Mouse (Mus musculus) hindbrain, embryonic 14.5 days (tissue): ENCODE measurements at regions not wholly inside any gene's neighbourhood (a gene's known extent, or its start where the extent isn't known, plus 50 kb on each side); places are given as distances from the start of the nearest gene placed in this dataset.

Experiments used
- ATAC-seq: fragments of 200-750 bp; cut with Nextera tagmentation; 2 replicates; pipeline ENCODE4 v1.8.0; 2017; ENCODE audit warnings: moderate number of reproducible peaks, mild to moderate bottlenecking, moderate TSS enrichment, moderate library complexity; ENCODE audit not compliant: low FRiP score
- DNase-seq: peaks from one replicate; pipeline ENCODE4 v3.0.0-alpha.2; 2015; ENCODE audit warnings: low spot score
- H3K27ac ChIP-seq: fragments of 300-500 bp; sonication (generic); 2 replicates; pipeline ENCODE4 v1.5.1; 2014; ENCODE audit warnings: mild to moderate bottlenecking, moderate library complexity
- H3K27me3 ChIP-seq: fragments of 300-500 bp; sonication (generic); 2 replicates; pipeline ENCODE4 v1.6.1; 2014; ENCODE audit warnings: mild to moderate bottlenecking, low read length, mixed read lengths; ENCODE audit not compliant: control insufficient read depth, insufficient read depth
- H3K36me3 ChIP-seq: fragments of 300-500 bp; sonication (generic); replicated peaks from 2 replicates; pipeline ENCODE4 v1.6.1; 2014; ENCODE audit not compliant: control insufficient read depth, insufficient read depth
- H3K4me1 ChIP-seq: fragments of 300-500 bp; sonication (generic); replicated peaks from 2 replicates; pipeline ENCODE4 v1.6.1; 2014; ENCODE audit warnings: antibody characterized with exemption, low read length, mixed read lengths; ENCODE audit not compliant: control insufficient read depth, insufficient read depth
- H3K4me2 ChIP-seq: fragments of 300-500 bp; sonication (generic); replicated peaks from 2 replicates; pipeline ENCODE4 v1.6.1; 2014; ENCODE audit warnings: mild to moderate bottlenecking, moderate library complexity
- H3K4me3 ChIP-seq: fragments of 300-500 bp; sonication (generic); replicated peaks from 2 replicates; pipeline ENCODE4 v1.5.1; 2014; ENCODE audit warnings: mild to moderate bottlenecking, low read length
- H3K9ac ChIP-seq: fragments of 300-500 bp; sonication (generic); 2 replicates; pipeline ENCODE4 v1.6.1; 2014
- H3K9me3 ChIP-seq: fragments of 300-500 bp; sonication (generic); 2 replicates; pipeline ENCODE4 v1.6.1; 2016; ENCODE audit warnings: low read length; ENCODE audit not compliant: control insufficient read depth
- WGBS: fragments of 180-500 bp; shearing (Covaris S2); extraction: QIAGEN DNeasy Blood & Tissue Kit; methylation state at CpG from one replicate; pipeline ENCODE4 v1.1.7; 2014; 5-methylcytosine and 5-hydroxymethylcytosine counted together

DNA sequence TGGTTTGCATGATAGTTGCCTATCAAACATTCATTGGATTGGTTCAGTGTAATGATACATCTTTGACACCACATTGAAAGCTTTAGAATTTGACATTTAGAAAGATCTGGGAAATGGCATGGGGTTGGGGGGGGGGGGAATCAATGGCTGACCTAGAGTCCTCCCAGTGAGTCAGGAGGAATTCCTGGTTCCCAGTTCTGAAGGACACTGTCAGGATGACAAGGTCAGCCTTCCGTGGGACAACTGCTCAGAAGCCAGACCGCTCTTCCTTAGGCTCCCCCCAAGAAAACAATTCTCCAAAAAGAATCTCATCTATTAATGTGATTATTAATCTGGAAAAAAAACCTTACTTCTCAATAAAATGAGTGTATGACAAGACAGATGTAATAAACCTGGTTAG is 132.1 kb upstream of the Grik3 start:
- H3K4me2 ChIP-seq = no peak overlapping the region
- H3K9ac ChIP-seq = no peak overlapping the region
- ATAC-seq (no peak), DNase-seq (no peak)
- H3K27me3 ChIP-seq = no peaks in the 10 kb centered on the region
- no peaks in the 10 kb centered on the region for H3K36me3 ChIP-seq
- WGBS = 86% methylated on average over 2 of the region's 2 CpGs
- H3K4me1 ChIP-seq = 0 out of 2 replicates have a peak, but pooled peaks cover 7% of the 10 kb centered on the region
- H3K4me3 ChIP-seq = no peak overlapping the region
- H3K27ac ChIP-seq = no peak overlapping the region
- H3K9me3 ChIP-seq = no peaks in the 10 kb centered on the region

DNA sequence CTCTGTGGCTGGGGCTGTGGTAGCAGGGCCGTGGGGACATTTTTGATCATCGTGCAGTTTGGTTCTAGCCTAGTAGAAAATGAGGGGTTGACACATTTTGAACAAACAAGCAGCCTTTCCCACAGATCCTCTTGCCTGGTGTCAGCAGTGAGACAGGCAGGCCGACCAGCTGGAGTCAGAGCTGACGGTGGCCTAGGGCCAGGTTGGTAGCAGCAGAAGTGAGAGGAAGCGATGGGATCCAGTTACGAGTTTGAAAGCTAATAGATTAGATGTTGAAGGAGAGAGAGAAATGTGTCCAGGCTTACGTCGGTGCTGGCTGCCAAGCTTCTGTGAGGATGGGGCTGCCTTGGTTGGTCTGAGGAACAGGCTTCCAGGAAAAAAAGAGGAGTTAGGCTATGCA is 134.1 kb upstream of the Grik3 start:
- 44% methylated on average over 8 of the region's 8 CpGs for WGBS
- no peak for DNase-seq
- ATAC-seq = no peak

DNA sequence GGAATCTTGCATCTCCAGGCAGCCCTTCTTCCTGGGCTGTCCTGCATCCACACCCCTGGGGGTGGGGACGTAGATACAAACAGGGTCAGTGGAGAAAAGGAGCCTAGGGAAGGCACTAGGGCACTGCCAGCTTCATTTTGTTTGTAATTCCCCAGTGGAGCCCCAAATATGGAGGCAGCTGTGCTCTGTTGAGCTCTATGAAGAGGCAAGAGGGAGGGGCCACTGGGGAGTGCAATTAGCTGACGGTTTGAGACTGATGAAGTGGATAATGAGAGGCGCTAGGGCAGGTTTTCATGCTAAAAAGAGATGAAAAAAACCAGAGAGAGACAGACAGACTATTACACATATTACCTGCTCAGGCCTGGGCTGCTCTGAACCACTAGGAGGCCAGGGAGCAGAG is 135.8 kb upstream of the Grik3 start:
- Histone ChIP-seq H3K36me3 (no peaks in the 10 kb centered on the region), H3K27me3 (no peaks in the 10 kb centered on the region), H3K9me3 (no peaks in the 10 kb centered on the region), H3K27ac (no peak overlapping the region), H3K4me3 (no peak overlapping the region), H3K4me2 (no peak overlapping the region), H3K9ac (no peak overlapping the region), H3K4me1 (0 out of 2 replicates have a peak, but pooled peaks cover 7% of the 10 kb centered on the region)
- DNase-seq (no peak), ATAC-seq (no peak)
- 32% methylated on average over 3 of the region's 3 CpGs for WGBS

More for the DNA sequence above, 134.1 kb upstream of the Grik3 start:
- H3K9ac ChIP-seq = no peak overlapping the region
- no peaks in the 10 kb centered on the region for H3K27me3 ChIP-seq
- H3K4me3 ChIP-seq = no peak overlapping the region
- H3K9me3 ChIP-seq = no peaks in the 10 kb centered on the region
- H3K4me2 ChIP-seq = no peak overlapping the region
- no peaks in the 10 kb centered on the region for H3K36me3 ChIP-seq
- H3K4me1 ChIP-seq = 0 out of 2 replicates have a peak, but pooled peaks cover 7% of the 10 kb centered on the region
- no peak overlapping the region for H3K27ac ChIP-seq

DNA sequence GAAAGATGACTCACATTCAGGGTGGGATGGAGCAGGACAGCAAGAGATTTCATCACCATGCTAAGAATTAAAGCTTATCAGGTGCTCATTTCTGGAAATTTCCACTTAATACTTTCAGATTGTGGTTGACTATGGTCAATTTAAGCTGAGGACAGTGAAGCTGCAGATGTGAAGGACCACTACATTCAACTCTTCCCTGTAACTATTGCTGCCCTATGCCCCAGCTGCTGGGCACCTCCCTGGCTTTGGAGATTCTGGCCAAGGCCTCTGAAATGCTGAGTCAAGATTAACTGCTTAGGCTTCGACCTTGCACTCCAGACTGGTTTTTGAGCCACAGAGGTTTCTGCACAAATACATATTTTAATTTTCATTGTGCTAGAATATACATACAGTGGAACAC is 140.4 kb upstream of the Grik3 start:
- H3K4me1 ChIP-seq = 0 out of 2 replicates have a peak, but pooled peaks cover 7% of the 10 kb centered on the region
- ATAC-seq = no peak
- H3K27me3 ChIP-seq = no peaks in the 10 kb centered on the region
- H3K4me3 ChIP-seq = no peak overlapping the region
- no peaks in the 10 kb centered on the region for H3K9me3 ChIP-seq
- H3K36me3 ChIP-seq = no peaks in the 10 kb centered on the region
- no peak overlapping the region for H3K4me2 ChIP-seq
- H3K9ac ChIP-seq = no peak overlapping the region
- H3K27ac ChIP-seq = no peak overlapping the region
- 73% methylated on average over 1 of the region's 1 CpGs for WGBS
- DNase-seq = no peak

DNA sequence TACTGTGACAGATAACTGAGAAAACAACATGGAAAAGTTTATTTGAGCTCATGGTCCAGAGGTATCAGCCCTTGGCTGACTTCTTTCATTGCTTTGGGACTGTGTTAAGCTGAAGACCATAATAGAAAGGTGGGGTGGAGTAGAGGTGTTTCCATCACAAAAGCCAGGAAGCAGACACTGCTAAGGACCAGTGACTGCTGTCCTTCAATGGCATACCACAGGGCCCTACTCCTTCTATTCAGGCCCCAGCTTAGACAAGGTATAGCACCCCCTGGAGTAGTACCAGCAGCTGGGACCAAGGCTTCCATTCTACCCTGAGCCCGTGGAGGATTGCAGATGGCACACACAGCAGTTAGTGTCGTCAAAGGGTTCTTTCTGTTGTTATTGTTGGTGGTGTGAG is 151.4 kb upstream of the Grik3 start:
- ATAC-seq (no peak), DNase-seq (no peak)
- H3K4me3 ChIP-seq = no peak overlapping the region
- H3K36me3 ChIP-seq = no peaks in the 10 kb centered on the region
- H3K4me1 ChIP-seq = no peaks in the 10 kb centered on the region
- no peak overlapping the region for H3K9ac ChIP-seq
- 69% methylated on average over 2 of the region's 2 CpGs for WGBS
- H3K27me3 ChIP-seq = no peaks in the 10 kb centered on the region
- no peak overlapping the region for H3K27ac ChIP-seq
- H3K9me3 ChIP-seq = no peaks in the 10 kb centered on the region
- no peak overlapping the region for H3K4me2 ChIP-seq

DNA sequence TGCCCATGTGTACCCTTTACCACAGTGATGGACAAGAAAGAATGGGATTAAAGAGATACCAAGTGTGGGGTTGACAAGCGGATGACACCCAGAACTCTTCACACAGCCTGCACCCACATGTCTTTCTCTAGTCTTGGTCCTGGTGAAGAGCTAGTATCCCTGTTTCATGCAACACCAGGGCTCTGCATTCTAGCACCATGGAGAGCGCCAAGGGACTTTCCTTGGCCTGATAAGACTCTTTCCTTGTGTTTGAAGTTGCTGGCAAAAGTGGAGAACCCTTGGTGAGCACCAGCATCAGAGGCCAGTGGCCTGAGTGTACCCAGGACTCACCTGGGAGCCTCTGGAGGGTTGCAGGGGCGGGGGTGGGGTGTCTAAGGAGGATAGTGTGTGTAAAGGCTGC is 161.7 kb upstream of the Grik3 start:
- WGBS = 40% methylated on average over 3 of the region's 3 CpGs
- no peaks in the 10 kb centered on the region for H3K27me3 ChIP-seq
- H3K4me3 ChIP-seq = no peak overlapping the region
- peaks cover 5% of the 10 kb centered on the region; the same call in 1 of the 2 replicates for H3K9me3 ChIP-seq
- no peak overlapping the region for H3K4me2 ChIP-seq
- H3K4me1 ChIP-seq = no peaks in the 10 kb centered on the region
- ATAC-seq (no peak), DNase-seq (no peak)
- no peaks in the 10 kb centered on the region for H3K36me3 ChIP-seq
- no peak overlapping the region for H3K27ac ChIP-seq
- H3K9ac ChIP-seq = no peak overlapping the region

DNA sequence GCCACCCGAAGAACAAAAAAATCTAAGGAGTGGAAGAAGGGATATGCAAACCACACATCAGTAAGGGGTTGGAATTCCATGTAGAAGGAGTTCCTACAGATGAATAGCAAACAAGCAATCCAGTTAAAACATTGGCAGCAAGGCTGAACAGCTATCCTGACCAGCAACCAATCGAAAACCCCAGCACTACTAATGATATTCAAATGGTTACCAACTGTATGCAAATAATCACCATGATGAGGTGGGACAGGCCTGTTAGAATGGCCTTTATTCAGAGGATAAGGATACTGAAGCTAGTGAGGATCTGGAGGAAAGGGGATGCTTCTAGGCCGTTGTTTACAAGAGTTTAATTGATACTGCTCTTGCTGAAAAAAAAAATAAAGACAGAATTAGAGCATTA is 166.0 kb upstream of the Grik3 start:
- Histone ChIP-seq H3K4me3 (no peak overlapping the region), H3K27ac (no peak overlapping the region), H3K27me3 (no peaks in the 10 kb centered on the region), H3K4me2 (no peak overlapping the region), H3K36me3 (no peaks in the 10 kb centered on the region), H3K9me3 (no peaks in the 10 kb centered on the region), H3K9ac (no peak overlapping the region), H3K4me1 (0 out of 2 replicates have a peak, but pooled peaks cover 3% of the 10 kb centered on the region)
- ATAC-seq (no peak), DNase-seq (no peak)
- 61% methylated on average over 3 of the region's 3 CpGs for WGBS

DNA sequence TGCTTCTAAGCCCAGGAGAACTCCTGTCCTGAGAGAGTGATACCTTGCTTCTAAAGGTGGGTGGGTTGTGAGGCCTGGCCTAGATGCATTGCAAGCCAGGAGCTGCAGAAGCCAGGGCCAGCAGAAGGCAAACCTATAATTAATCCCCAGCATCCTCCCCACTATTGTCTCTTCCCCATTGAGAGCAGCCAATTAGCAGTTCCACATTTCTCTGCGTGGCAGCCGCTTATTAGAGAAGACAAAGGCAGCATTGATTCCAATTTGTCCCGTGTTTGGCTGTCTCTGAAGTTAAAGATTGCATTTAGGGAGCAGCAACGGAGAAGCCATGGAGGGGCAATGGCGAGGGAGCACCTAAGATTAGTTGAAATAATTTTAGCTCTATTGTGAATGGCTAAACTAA is 171.2 kb upstream of the Grik3 start:
- WGBS = 16% methylated on average over 5 of the region's 5 CpGs
- Histone ChIP-seq H3K27me3 (0 out of 2 replicates have a peak, but pooled peaks cover 6% of the 10 kb centered on the region), H3K9ac (no peak overlapping the region), H3K4me2 (no peak overlapping the region), H3K4me1 (peaks cover 21% of the 10 kb centered on the region), H3K27ac (no peak overlapping the region), H3K36me3 (no peaks in the 10 kb centered on the region), H3K9me3 (no peaks in the 10 kb centered on the region), H3K4me3 (no peak overlapping the region)
- no peak for ATAC-seq
- DNase-seq = no peak

DNA sequence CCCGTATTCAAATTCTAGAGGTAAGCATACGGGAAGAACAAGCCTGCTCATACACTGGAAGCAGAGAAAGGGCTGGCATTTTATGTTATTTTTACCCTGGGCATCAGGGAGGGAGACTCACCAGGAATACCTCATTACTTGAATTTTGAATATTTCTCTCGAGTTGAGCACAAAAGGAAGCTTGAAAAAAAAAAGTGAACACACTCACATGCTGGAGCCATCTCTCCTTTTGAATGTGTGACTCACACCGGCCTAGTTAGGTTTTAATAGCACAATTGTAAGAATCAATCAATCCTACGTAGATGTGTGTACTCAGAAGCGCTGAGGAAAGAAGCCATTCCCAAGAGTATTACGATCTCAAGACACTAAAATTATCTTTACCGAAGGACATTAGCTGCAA is 172.2 kb upstream of the Grik3 start:
- Histone ChIP-seq H3K27me3 (0 out of 2 replicates have a peak, but pooled peaks cover 6% of the 10 kb centered on the region), H3K9ac (no peak overlapping the region), H3K36me3 (no peaks in the 10 kb centered on the region), H3K4me2 (no peak overlapping the region), H3K4me1 (peaks cover 25% of the 10 kb centered on the region), H3K4me3 (no peak overlapping the region), H3K9me3 (no peaks in the 10 kb centered on the region), H3K27ac (no peak overlapping the region)
- WGBS = 50% methylated on average over 8 of the region's 8 CpGs
- no peak for DNase-seq
- no peak for ATAC-seq

DNA sequence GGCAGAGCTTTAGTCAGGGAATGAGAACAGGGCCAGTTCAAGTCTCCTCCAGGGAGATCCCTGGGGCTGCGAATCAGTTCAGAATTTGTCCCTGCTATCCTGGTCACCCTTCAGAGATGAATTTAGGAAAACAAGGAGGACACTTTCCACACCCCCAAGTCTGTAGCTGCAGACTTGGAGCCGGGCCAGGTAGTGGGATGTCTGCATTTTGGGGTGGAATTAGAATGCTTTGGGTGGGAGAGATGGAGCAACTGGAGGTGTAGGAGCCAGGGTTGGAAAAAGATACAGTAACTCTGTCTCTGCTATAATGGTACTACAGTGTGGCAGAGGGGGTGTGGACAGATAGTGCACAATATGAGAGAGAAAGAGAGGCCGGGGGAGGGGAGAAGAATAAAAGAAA is 173.6 kb upstream of the Grik3 start:
- Histone ChIP-seq H3K4me2 (no peak overlapping the region), H3K4me3 (no peak overlapping the region), H3K4me1 (peaks cover 28% of the 10 kb centered on the region), H3K36me3 (no peaks in the 10 kb centered on the region), H3K9ac (no peak overlapping the region), H3K27ac (no peak overlapping the region), H3K27me3 (0 out of 2 replicates have a peak, but pooled peaks cover 6% of the 10 kb centered on the region), H3K9me3 (no peaks in the 10 kb centered on the region)
- ATAC-seq (no peak), DNase-seq (no peak)
- WGBS = 81% methylated on average over 3 of the region's 3 CpGs
